Mouse (Mus musculus) forebrain, embryonic 13.5 days (tissue): ENCODE data around the gene Txndc11. TPM values are rescaled to one million over a fixed set of nuclear protein-coding genes. Genes with fewer than 3 reads are reported as not detected.

Source experiments
- ATAC-seq: fragments of 200-750 bp; cut with Nextera tagmentation; 2 replicates; pipeline ENCODE4 v1.8.0; 2017
- H3K27ac ChIP-seq: fragments of 300-500 bp; sonication (generic); 2 replicates; pipeline ENCODE4 v1.5.1; 2015; ENCODE audit warnings: inconsistent platforms, mild to moderate bottlenecking, moderate library complexity
- H3K27me3 ChIP-seq: fragments of 300-500 bp; sonication (generic); 2 replicates; pipeline ENCODE4 v1.6.1; 2015; ENCODE audit warnings: mild to moderate bottlenecking, inconsistent platforms
- H3K36me3 ChIP-seq: fragments of 300-500 bp; sonication (generic); 2 replicates; pipeline ENCODE4 v1.6.1; 2015; ENCODE audit warnings: mild to moderate bottlenecking, inconsistent platforms; ENCODE audit not compliant: poor library complexity, severe bottlenecking
- H3K4me1 ChIP-seq: fragments of 300-500 bp; sonication (generic); 2 replicates; pipeline ENCODE4 v1.6.1; 2015; ENCODE audit warnings: inconsistent platforms
- H3K4me2 ChIP-seq: fragments of 300-500 bp; sonication (generic); 2 replicates; pipeline ENCODE4 v1.6.1; 2015; ENCODE audit warnings: inconsistent platforms, mild to moderate bottlenecking, moderate library complexity
- H3K4me3 ChIP-seq: fragments of 300-500 bp; sonication (generic); 2 replicates; pipeline ENCODE4 v1.5.1; 2015; ENCODE audit warnings: mild to moderate bottlenecking, inconsistent platforms
- H3K9ac ChIP-seq: fragments of 300-500 bp; sonication (generic); 2 replicates; pipeline ENCODE4 v1.6.1; 2015; ENCODE audit warnings: mild to moderate bottlenecking, inconsistent platforms
- H3K9me3 ChIP-seq: fragments of 300-500 bp; sonication (generic); replicated peaks from 2 replicates; pipeline ENCODE4 v1.6.1; 2016; ENCODE audit warnings: inconsistent platforms
- WGBS: fragments of 180-500 bp; shearing (Covaris S2); methylation state at CpG from one replicate; pipeline ENCODE4 v1.1.7; 2015; 5-methylcytosine and 5-hydroxymethylcytosine counted together
- polyA plus RNA-seq: library from polyadenylated mRNA; unstranded; fragments of >200 nt; fragmentation: Nextera tagmentation; extraction: Ambion mirVana; gene quantifications from 2 replicates; pipeline ENCODE4 v1.2.1, GENCODE M21; 2015

Gene Txndc11
- polyA plus RNA-seq, 1 experiment from 2014 or later = 26.4 TPM

DNA sequence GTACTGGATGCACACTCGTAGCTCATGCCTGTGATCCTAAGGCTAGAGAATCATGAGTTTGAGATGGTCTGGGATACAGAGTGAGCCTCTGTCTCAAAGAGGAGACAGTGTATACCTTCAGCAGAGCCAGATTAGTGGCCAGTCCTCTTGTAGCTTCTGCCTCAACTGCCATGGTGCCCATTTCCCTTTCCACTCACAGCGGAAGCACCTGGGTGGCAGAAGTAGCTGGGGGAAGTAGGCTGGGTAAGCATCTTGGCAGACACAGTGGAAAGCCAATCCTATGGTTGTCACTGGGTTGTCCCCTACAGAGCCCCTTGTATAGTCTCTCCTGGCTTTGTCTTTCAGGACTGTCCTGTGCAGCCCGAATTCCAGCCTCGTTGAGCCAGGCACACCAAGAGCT is 62.6 kb downstream of the Txndc11 start:
- no peaks in the 10 kb centered on the region for H3K27me3 ChIP-seq
- peaks cover 59% of the 10 kb centered on the region for H3K4me1 ChIP-seq
- WGBS = 89% methylated on average over 4 of the region's 4 CpGs
- no peak overlapping the region for H3K4me3 ChIP-seq
- ATAC-seq = no peak
- H3K9me3 ChIP-seq = no peaks in the 10 kb centered on the region
- no peak overlapping the region; the same call in 1 of the 2 replicates for H3K27ac ChIP-seq
- peaks cover 66% of the 10 kb centered on the region for H3K36me3 ChIP-seq
- no peak overlapping the region for H3K9ac ChIP-seq
- H3K4me2 ChIP-seq = no peak overlapping the region

DNA sequence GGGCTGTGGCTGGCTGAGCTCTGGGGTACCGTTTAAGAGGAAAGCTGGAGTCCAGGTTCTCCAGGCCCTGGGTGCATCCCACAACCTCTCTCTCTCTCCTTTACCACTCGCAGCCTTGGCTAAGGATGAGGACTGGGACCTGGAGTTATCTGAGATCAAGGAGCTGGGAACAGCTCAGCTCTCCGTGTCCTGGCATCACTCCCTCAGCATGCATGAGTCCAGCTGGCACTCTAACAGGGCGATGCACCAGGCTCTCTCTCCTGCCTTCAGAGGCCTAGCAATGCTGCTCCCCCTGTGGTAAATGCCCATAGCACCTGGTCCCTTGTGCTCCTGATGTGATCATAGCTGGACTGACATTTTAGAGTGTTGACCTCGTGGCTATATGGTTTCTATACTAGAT is 63.3 kb downstream of the Txndc11 start:
- no peak for ATAC-seq
- no peaks in the 10 kb centered on the region for H3K9me3 ChIP-seq
- H3K27me3 ChIP-seq = no peaks in the 10 kb centered on the region
- WGBS = 79% methylated on average over 5 of the region's 5 CpGs
- no peak overlapping the region for H3K27ac ChIP-seq
- no peak overlapping the region for H3K4me2 ChIP-seq
- H3K4me3 ChIP-seq = no peak overlapping the region
- peaks cover 59% of the 10 kb centered on the region for H3K36me3 ChIP-seq
- peaks cover 59% of the 10 kb centered on the region for H3K4me1 ChIP-seq
- H3K9ac ChIP-seq = no peak overlapping the region

DNA sequence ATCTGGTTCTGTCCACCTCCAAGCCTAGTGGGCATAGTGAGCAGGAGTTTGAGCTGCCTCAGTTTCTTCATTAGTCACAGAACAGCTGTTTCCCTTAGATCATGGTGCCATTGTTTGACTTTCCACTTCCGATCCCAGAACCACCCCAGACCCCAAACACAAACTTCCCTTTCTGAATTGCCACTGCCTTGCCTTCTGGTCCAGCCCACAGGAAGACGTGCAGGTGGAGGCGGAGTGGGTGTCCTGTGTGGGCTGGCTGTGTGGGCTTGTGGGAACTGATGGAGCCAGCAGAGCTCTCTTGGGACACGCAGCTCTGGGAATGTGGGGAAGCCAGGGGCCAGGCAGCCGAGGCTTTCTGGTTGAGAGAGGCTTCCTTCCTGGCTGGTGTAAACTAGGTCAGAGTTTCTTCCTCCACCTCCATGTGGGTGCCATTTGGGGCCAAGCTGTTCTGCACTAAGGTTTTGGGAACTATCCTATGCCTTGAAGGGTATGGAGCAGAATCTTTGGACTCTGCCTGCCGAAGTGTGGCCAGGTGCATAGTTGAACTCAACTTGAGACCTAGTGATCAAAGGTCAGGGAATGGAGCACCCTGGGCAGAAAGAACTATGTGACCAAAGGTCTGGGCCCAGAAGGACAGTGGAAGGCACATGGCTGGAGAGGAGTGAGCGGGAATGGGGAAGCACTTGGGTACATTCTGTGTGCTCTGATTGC is 64.6 kb downstream of the Txndc11 start:
- WGBS = 87% methylated on average over 7 of the region's 7 CpGs
- ATAC-seq = no peak

DNA sequence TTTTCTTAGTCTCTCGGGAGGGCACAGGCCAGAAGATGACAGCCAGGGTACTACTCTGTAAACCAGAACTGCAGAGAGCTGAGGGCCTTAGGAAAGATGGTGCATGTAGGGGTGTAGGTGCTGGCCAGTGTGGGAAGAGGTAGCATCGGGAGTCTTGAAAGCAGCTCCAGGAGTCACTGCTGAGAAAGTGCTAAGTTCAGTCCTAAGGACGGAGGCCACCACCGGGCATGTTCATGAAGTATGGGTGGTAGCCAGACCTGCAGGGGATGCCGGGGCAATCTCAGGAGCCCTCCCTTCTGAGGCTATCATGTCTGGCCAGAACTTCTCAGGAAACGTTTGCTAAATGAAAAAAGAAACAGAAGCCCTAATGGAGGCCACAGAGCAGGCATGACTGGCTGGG is 65.2 kb downstream of the Txndc11 start:
- H3K9me3 ChIP-seq = no peaks in the 10 kb centered on the region
- WGBS = 91% methylated on average over 6 of the region's 6 CpGs
- H3K27ac ChIP-seq = 0 out of 2 replicates have a peak overlapping the region, but pooled peaks have one; percentile 17
- H3K4me2 ChIP-seq = peak overlapping the region; percentile 92
- 0 out of 2 replicates have a peak overlapping the region, but pooled peaks have one; percentile 98 for H3K9ac ChIP-seq
- H3K27me3 ChIP-seq = no peaks in the 10 kb centered on the region
- H3K4me1 ChIP-seq = peaks cover 71% of the 10 kb centered on the region
- H3K4me3 ChIP-seq = peak overlapping the region; percentile 13
- H3K36me3 ChIP-seq = peaks cover 40% of the 10 kb centered on the region
- no peak for ATAC-seq

More for the DNA sequence above, 64.6 kb downstream of the Txndc11 start:
- Histone ChIP-seq H3K9ac (no peak overlapping the region), H3K27ac (0 out of 2 replicates have a peak overlapping the region, but pooled peaks have one; percentile 17), H3K4me2 (peak overlapping the region; percentile 92; the same call in 1 of the 2 replicates), H3K9me3 (no peaks in the 10 kb centered on the region), H3K36me3 (peaks cover 46% of the 10 kb centered on the region), H3K4me3 (no peak overlapping the region), H3K27me3 (no peaks in the 10 kb centered on the region), H3K4me1 (peaks cover 67% of the 10 kb centered on the region)

- Histone ChIP-seq H3K36me3 (peaks cover 34% of the 10 kb centered on the region), H3K4me2 (peak overlapping the region; percentile 92), H3K27ac (no peak overlapping the region), H3K4me3 (peak overlapping the region; percentile 80), H3K27me3 (no peaks in the 10 kb centered on the region), H3K9me3 (no peaks in the 10 kb centered on the region), H3K9ac (peak overlapping the region; percentile 98; the same call in 1 of the 2 replicates), H3K4me1 (peaks cover 74% of the 10 kb centered on the region)
- 96% methylated on average over 3 of the region's 3 CpGs for WGBS
- no peak for ATAC-seq
Observed at GRCm38 (mm10) chr16:11068666-11069065, 65.8 kb downstream of the Txndc11 start.

DNA sequence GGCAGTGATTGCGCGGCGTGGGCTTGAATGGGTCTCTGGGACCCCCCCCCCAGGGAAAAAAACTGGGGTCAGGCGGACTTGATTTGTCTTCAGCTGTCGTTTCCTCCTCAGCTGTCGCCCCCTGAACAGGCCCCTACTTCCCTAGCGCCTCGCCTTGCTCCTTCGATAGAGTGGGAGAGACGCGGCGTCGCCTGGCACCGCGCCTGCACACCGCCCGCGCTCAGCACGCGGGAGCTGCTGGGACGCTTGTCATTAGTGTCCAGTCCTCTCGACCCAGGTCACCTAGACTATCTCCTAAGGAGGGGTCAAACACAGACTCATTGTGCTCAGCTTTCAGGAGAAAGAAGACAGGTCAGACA is 67.6 kb downstream of the Txndc11 start:
- H3K4me2 ChIP-seq = peak overlapping the region; percentile 92
- ATAC-seq = peak; percentile 56
- no peaks in the 10 kb centered on the region for H3K9me3 ChIP-seq
- H3K27ac ChIP-seq = peak overlapping the region; percentile 98
- H3K27me3 ChIP-seq = no peaks in the 10 kb centered on the region
- H3K4me3 ChIP-seq = peak overlapping the region; percentile 80
- H3K36me3 ChIP-seq = peaks cover 15% of the 10 kb centered on the region
- H3K9ac ChIP-seq = peak overlapping the region; percentile 98
- peaks cover 71% of the 10 kb centered on the region for H3K4me1 ChIP-seq
- WGBS = 0% methylated on average over 22 of the region's 22 CpGs

- under 1% methylated on average over 74 of the region's 78 CpGs for WGBS
- Histone ChIP-seq H3K4me3 (peak within 1 kb of the TSS; percentile 80), H3K27ac (peak within 1 kb of the TSS; percentile 98), H3K9me3 (no peaks in the 10 kb centered on the region), H3K36me3 (peaks cover 9% of the 10 kb centered on the region; the same call in 1 of the 2 replicates), H3K4me2 (peak within 1 kb of the TSS; percentile 92), H3K4me1 (peaks cover 66% of the 10 kb centered on the region), H3K27me3 (no peaks in the 10 kb centered on the region), H3K9ac (peak within 1 kb of the TSS; percentile 98)
- peak; percentile 98 for ATAC-seq
Observed at GRCm38 (mm10) chr16:11066029-11066832, 68.2 kb downstream of the Txndc11 start, which contains the start of gene Litaf. TSS of gene Litaf (minus strand) at chr16:11066157.

DNA sequence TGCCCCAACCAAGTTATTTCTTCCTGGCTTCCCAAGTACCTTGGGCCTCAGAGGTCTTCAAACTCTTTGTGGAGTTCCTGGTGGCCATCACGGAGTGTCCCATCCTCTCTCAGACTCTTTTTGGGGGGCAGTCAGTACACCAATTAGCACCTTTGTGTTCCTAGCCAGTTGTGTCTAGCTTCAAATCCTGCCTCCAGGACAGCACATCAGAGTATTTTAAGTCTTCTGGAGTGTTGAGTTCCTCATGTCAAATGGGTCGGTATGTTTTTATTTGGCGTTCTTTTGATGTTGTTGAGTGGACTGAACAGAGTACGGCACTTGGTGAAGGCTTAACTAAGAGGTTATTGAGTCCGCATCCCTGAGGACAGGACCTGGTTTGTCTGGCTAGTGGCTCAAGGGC is 69.0 kb downstream of the Txndc11 start:
- Histone ChIP-seq H3K9me3 (no peaks in the 10 kb centered on the region), H3K4me1 (peaks cover 61% of the 10 kb centered on the region), H3K27ac (peak overlapping the region; percentile 76), H3K27me3 (no peaks in the 10 kb centered on the region), H3K36me3 (0 out of 2 replicates have a peak, but pooled peaks cover 3% of the 10 kb centered on the region), H3K4me2 (peak overlapping the region; percentile 62), H3K9ac (peak overlapping the region; percentile 98), H3K4me3 (peak overlapping the region; percentile 80)
- WGBS = 51% methylated on average over 5 of the region's 5 CpGs
- ATAC-seq = peak; percentile 20

- Histone ChIP-seq H3K4me3 (no peak overlapping the region), H3K9me3 (no peaks in the 10 kb centered on the region), H3K4me2 (peak overlapping the region; percentile 62; the same call in 1 of the 2 replicates), H3K27ac (no peak overlapping the region), H3K9ac (no peak overlapping the region), H3K4me1 (peaks cover 55% of the 10 kb centered on the region), H3K36me3 (0 out of 2 replicates have a peak, but pooled peaks cover 3% of the 10 kb centered on the region), H3K27me3 (no peaks in the 10 kb centered on the region)
- no peak for ATAC-seq
- WGBS = 86% methylated on average over 6 of the region's 6 CpGs
Observed at GRCm38 (mm10) chr16:11064742-11065141, 69.7 kb downstream of the Txndc11 start.

GRCm38 (mm10) chr16:11064341-11064740 is 70.1 kb downstream of the Txndc11 start:
- 89% methylated on average over 4 of the region's 4 CpGs for WGBS
- Histone ChIP-seq H3K9me3 (no peaks in the 10 kb centered on the region), H3K4me3 (no peak overlapping the region), H3K27me3 (no peaks in the 10 kb centered on the region), H3K9ac (no peak overlapping the region), H3K4me2 (no peak overlapping the region), H3K4me1 (peaks cover 51% of the 10 kb centered on the region), H3K27ac (no peak overlapping the region), H3K36me3 (0 out of 2 replicates have a peak, but pooled peaks cover 3% of the 10 kb centered on the region)
- no peak for ATAC-seq

GRCm38 (mm10) chr16:11062794-11063721 is 71.4 kb downstream of the Txndc11 start:
- peak overlapping the region; percentile 8; the same call in 1 of the 2 replicates for H3K4me2 ChIP-seq
- no peak; the same call in 1 of the 2 replicates for ATAC-seq
- 0 out of 2 replicates have a peak, but pooled peaks cover under 1% of the 10 kb centered on the region for H3K36me3 ChIP-seq
- no peaks in the 10 kb centered on the region for H3K27me3 ChIP-seq
- 15% methylated on average over 13 of the region's 13 CpGs for WGBS
- H3K4me3 ChIP-seq = no peak overlapping the region
- H3K27ac ChIP-seq = peak overlapping the region; percentile 88
- H3K9ac ChIP-seq = peak overlapping the region; percentile 21
- H3K4me1 ChIP-seq = peaks cover 38% of the 10 kb centered on the region
- H3K9me3 ChIP-seq = no peaks in the 10 kb centered on the region
